Mouse (Mus musculus) thymus, postnatal 0 days (tissue): ENCODE results near the gene Ano6. TPM values are rescaled to one million over a fixed set of nuclear protein-coding genes. Genes with fewer than 3 reads are reported as not detected.
"Not testable (repeated sequence)": the region's sequence is repeated elsewhere in the genome, so short reads cannot be mapped to it uniquely, and the experiment has no call there.

Source experiments
- DNase-seq: peaks from one replicate; pipeline ENCODE4 v3.0.0-alpha.2; 2015; ENCODE audit warnings: low spot score
- polyA plus RNA-seq: library from polyadenylated mRNA; unstranded; fragments of >200 nt; fragmentation: Nextera tagmentation; extraction: Ambion mirVana; gene quantifications from 2 replicates; pipeline ENCODE4 v1.2.1, GENCODE M21; 2015

Gene Ano6
- polyA plus RNA-seq, 1 experiment from 2014 or later: 104 TPM

DNA sequence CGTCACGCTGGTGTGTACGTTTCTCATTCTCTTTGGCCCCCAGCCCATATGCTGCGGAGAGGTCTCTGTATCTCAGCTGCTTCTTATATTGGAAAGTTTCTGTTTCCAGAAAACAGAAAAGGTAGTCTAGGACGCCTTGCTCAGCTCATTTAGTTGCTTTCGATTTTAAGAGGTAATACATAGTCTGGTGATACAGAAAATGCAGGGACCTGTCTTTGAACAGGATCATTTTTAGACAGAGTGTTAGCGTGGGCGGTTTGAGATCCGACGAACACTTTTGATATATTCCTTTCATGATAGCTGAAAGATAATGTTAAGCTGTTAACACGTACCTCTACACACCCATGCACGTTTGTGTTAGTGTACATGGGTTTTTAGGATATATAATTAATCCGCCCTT lies 35.9 kb downstream of the Ano6 start:
- DNase-seq: no peak

DNA sequence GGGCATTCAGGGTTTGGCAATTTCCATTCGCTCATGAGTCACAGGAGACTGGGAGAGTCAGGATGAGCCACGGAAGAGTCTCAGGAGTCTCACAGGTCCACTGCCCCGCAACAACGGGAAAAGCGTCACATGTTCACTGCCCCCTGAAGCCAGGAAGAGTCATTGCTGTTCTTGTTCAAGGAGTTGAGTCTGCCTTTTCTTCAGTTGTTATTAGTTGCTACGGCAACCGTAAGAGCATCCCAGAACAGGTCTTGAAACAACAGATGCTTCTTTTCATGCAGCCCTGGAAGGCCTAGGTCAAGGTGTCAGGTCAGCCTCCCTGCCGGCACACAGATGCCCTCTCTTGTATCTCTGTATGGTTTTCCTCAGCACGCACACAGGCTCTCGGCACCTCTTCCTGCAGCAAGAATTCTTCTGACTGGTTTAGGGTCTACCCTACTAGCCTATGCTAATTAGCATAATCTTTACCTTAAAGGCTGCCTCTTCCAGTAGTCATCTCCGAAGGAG lies 36.9 kb downstream of the Ano6 start:
- no peak for DNase-seq

DNA sequence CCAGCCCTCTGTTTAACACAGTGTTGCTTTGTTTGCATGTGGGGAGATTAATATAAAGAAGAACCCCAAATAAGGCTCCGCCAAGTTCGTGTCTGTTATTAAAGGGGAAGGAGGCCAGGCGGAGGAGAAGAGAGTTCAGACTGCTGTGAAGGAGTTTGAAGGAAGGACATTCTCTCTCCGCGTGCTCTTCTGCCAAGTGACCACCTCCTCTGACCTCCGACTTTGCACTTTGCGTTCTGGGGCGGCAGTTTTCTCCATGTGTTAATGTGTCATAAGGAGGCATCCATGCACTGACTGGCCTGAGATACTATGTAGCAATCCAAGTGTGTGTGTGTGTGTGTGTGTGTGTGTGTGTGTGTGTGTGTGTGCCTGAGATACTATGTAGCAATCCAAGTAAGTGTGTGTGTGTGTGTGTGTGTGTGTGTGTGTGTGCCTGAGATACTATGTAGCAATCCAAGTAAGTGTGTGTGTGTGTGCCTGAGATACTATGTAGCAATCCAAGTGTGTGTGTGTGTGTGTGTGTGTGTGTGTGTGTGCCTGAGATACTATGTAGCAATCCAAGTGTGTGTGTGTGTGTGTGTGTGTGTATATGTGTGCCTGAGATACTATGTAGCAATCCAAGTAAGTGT lies 37.5 kb downstream of the Ano6 start:
- DNase-seq: not testable (repeated sequence)

DNA sequence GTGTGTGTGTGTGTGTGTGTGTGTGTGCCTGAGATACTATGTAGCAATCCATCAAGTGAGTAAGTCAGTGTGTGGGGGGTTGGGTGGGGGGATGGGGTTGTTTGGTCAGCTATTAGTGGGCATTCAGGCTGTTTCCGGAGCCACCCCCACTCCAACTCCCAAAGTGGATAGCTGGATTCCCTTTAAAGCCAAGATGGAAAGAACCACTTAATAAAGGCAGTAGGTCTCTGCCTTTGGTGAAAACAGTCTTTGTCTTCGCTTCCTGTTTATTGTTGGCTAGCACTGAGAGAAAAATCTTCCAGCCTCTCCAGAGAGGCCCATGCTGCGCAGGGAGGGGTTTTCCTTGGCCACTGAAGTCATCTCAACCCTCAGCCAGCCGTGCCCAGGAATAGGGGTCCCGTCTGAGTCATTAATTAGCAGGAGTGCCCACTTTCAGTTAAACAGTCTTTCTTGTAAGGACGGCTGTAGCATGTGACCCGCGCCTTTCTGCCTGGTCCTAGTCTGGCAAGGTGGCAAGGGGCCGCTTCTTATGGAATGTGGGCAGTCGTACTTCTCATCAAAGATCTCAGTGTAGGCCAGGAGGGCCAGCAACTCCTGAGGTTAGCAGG lies 38.1 kb downstream of the Ano6 start:
- DNase-seq: no peak

DNA sequence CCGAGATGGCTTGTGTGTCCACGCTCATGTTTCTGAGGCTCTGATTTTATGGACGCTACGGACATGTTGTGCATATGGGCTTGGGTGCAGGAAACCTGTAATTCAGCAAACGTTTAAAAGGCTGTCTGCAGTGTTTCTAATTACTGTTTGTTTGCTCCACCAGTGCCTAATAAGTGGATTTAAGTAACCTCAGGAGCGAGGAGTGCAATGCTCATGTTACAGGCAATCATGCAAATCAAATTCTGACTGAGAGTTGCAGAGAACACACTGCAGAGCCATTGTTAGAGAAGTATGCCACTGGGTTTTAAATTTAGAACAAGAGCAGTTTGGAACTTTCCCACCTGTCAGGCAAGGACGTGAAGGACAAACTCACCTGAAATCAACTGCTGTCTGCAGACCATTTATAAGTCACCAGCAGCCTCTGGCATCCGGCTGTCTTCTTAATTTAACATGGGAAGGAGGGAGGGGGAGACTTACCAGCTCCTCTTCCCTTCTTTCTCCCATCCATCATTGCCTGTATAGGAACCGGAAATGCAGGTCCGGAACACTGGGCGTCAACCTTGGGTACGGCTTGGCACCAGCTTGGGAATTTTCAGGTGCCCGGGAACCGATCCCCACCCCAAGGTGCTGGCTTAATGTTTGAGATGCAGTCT lies 39.0 kb downstream of the Ano6 start:
- DNase-seq: no peak

DNA sequence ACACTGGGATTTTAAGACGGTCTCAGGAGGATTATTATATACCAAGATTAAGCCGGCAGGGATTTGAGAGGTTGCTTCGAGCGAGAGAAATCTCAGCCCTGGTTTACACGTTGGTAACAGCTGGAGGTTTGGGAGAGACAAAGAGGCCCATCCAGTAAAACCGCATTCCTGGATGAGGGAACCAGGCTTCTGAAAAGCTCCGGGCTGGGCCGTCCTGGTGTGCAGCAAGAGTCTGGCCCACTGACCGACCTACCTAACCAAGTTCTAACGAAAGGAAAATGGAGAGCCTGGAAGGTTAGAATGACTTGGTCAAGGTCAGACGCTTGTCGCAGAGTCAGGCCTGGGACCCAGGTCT lies 39.5 kb downstream of the Ano6 start:
- no peak for DNase-seq

DNA sequence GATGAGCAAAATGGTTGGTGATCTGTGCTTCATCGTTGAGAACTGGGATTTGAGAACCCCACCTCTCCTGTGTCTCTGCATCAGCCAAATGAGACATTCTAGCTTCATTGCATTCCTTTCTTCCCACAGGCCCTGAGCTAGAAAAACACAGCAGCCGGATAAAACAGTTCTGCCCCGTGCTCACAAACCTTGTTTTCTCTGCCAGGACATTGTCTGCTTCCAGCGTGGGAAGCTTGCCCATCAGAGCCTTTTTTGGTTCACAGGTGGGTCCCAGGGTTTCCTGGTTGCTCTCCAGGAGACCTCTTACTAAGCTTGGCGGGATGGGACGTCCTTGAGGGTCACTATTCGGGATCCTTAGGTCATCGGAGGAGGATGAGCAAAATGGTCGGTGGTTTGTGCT lies 42.6 kb downstream of the Ano6 start:
- DNase-seq: no peak

DNA sequence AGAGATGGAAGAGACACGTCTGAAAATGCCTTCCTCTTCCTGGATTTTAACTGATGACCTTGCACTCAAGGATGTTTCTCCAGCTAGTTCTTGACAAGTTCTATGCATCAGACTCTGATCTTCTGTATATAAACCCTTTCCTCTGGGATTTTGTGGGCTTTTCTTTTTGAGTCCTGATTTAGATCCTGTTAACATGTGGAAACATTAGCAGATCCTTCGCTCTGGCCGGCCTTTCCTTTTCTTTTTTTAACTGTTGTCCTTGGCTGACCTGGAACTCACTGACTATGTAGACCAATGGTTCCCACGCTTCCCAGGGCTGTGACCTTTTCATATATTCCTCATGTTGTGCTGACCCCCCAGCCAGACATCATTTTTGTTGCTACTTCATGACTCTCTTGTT lies 45.4 kb downstream of the Ano6 start:
- DNase-seq: no peak

DNA sequence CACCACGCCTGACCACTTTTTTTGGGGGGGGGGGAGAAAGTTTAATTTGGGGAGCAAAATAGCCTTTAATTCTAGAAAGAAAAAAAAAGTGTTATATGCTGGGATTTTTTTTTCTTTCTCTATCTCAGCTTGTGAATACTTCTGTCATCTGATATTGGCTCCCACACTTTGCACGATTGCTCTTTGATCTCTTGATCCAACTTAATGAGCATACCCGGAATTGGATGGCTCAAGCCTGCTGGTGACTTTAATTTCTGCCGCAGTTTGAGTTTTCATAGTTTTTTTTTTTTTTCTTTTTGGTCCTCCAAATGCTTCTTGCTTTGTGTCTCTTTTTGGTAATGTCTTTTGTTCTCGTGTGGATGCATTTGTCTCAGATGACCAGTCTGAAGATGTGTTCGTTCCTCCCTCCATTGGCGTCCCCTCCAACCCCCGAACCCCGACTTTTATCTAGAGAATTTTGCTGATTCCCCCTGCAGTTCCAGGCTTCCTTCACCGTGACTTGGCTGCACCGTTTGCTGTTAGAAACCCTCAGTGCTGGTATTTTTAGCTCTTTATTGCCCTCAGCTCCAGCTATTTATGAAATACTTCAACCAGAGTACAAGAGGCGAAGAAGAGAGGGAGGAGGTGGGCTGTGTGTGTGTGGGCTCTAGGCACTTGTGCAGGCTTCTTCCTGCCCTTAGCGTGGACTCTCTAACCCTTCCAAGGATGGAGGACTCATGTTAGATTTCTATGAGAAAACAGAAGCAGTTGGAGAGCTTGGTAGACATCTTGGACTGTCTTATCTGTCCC lies 46.2 kb downstream of the Ano6 start:
- DNase-seq: no peak

DNA sequence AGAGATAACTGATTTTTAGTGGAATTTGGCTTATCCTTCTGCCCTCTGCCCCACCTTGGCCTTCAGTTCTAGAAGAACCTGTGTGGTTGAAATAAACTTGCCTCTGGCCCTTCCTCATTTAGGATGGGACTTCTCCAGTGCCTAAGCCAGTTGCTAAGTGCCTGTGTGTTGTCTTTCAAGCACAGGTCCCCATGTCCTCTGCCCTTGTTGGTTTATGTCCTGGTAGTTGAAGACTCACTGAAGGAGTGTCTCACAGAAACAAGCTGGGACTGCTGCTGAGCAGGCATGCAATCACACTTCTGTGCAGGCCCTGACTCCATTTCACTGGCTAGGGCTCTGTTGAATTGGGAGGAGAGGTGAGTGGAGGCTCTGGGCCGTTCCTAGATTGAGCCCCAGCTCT lies 46.9 kb downstream of the Ano6 start:
- DNase-seq: no peak

DNA sequence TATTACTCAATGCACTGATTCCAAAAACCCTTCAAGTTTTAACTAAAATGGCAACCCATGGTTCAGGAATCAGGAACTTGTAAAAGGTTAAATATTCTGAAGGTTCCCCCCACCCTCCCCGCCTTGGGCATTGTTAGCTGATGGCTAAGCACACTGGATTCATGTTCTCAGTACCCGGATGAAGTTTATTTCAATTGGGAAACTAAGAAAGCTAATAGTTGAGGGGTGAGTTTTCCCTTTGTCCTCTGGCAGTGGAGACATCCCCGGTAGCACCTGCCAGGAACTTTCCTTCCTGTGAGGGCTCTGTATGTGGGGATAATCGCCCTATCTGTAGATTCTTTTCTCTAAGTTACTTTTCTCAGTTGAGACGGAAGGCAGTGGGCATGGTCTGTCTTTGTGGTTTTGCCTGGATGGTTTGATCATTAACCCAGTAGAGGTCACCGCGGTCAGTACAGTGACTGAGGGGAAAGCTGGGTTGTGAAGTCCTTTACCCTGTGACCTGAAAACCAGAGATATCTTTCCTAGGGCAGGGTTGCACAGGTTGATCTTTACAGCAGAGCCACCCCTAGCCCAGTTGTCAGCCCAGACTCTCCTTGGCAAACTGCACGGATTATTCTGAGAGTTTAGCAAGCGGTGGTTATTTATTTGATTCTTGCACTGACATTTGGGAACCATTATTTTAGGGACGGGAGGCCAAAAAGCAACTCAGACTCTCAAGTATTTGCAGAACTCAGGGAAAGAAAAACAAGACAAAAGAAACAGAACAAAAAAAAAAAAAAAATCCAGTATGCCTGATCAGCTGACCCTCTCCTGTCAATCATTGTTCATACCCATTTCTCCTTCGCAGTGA lies 47.8 kb downstream of the Ano6 start:
- no peak for DNase-seq

DNA sequence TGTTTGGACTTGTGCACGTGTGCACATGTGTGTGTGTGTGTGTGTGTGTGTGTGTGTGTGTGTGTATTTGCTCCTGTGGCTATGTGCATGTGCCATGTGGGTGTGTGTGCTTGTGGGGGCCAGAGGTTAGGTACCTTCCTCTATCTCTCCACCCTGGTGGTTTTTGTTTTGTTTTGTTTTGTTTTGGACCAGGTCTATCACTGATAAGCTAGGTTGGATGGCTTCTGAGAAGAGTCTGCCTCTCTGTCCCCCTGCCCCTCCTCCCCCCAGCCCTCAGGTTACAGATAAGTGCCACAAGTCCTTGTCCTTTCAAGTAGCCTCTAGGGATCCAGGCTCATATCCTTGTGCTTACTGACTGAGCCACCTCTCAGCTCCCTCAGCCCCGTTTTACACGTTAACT lies 49.1 kb downstream of the Ano6 start:
- DNase-seq: no peak

DNA sequence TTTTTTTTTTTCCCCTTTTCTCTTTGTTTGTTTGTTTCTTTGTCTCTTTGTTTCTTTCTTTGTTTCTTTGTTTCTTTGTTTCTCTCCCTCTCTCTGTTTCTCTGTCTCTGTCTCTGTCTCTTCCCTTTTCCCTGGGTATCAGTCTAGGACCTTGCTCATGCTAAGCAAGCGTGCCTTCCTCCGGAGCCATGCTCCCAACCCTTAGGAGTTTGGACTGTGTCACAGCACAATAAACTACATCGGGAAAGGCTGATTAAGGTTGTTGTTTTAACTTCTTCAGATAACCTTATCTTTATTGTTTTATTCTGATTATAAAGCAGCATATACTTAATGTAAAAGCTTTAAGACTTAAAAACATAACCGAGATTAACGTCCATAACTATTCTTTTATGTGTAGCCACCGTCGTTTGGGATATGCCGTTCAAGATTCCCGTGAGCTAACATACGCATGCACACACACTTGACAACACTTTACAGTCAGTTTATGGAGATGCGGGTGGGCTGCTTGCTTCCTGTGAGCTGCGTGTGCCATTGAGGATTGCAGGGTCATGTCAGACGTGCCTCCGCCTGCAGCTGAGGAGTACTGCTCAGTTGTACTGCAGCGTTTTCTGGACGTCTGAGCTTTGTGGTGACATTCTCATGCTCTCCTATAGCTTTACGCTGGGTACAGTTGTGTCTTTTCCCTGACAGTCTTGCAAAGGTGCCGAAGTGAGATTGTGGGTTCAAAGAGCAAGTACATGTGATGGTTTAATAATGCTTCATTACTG lies 52.7 kb downstream of the Ano6 start:
- DNase-seq: no peak

DNA sequence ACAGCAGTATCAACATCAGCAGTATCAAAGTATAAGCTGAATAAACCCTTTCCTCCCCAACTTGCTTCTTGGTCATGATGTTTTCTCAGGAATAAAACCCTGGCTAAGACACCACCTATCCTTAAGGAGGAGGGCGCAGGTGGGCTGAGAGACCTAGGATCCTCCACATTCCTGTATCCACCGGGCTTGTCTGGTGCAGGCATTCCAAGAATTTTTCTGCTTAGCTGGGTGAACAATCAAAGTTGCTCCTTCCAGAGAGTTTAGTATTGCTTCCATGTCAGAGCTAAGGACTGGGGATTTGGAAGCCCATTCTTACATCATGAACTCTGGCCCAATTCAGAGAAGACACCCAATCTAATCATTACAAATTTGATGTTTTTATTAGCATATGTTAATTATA lies 53.8 kb downstream of the Ano6 start:
- DNase-seq: no peak

DNA sequence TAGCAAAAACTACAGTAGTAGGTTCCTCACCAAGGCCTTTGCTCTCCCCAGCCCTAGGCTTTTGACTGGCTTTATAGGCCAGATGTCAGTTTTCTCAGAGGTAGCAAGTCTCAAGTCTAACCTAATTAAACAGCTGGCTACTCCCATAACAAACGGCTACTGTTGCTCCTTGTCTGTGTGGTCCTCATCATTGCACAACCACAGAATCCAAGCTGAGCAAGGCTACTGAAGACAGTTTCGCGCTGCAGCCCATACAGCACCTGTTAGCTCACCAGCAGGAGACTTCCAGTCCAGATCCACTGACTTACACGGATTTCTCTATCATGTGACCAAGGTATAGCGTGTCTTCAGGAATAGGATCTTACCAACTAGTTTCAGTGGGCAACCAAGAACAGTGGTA lies 55.5 kb downstream of the Ano6 start:
- no peak for DNase-seq

DNA sequence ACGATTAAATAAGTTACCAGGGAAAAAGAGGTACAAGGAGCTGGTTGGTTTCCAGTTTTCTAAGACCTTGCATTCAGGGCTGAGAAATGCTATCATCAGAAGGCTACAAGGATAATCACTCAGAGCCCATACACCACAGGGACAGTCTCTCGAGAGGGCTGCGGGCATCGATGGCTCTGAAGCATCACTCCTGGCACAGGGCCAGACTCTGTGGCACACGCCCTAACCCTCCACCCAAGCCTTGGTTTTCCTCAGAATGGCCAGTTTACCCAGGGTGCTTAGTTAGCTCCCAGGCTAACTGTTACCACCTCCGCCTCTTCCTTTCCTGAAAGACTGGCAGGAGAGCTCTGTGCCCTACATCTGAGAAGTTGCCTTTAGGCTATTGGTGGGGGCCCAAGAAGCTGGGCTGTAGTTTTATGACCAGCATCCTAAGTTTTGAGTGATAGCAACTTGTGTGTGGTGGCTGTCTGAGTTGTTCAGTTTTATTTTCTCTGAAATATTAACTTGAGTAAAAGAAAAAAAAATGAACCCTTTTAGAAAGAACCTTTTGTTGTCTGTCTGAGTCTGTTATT lies 57.9 kb downstream of the Ano6 start:
- DNase-seq: no peak

DNA sequence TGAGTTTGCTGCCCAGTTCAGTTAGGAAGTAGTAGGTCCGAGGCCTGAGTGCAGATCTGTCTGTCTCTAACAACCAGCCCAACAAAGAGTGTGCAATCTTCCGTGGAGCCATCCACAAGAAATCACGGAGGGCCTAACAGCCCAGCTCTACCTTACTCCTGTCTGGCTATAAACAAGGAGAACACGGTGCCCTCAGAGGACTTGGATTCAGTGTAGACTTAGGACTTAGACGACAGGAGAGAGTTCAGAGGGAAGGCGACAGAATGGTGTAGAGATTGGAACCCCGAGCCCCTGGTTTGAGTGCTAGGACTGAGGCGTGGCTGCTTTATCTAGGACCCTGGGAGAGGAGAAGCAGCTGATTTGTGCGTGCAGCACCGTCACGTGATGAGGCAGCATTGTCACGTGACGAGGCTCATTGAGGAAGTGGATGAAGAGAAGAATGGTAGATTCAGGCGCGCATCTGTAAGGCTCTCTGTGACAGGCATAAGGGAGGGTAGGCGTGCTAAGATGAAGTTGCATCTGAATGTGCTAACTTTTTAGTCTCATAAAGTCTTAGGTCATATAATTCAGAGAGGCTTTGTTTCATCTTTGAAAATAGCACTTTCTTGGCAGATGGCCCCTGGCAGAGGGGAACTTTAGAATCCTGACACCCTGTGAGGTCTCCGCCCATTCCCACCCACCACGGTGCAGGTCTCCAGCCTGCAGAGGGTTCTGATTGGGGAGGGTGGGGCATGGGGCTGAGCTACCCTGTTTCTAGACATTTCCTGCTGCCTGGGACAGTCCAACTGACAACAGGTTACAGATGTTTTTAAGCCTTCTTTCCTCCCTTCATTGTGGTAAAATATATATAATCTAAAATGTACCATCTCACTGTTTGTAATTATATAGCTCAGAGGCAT lies 59.1 kb downstream of the Ano6 start:
- peak; percentile 40 for DNase-seq

DNA sequence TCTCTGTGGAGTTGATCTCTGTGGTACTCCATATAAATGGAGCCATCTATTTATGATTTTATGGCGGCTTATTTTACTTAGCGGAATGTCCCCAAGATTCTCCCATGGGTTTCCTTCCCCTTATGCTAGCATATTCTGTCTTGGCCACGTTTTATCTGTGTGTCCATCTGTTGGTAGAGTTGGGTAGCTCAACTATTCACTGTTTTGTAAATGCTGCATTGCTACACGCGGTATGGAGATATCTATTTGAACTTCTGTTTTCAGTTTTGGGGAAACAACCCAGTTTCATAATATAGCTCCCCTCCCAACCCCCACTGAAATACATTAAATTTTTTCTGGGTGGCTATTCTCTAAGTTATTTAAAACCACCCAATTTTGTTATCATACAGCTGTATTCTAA lies 59.9 kb downstream of the Ano6 start:
- DNase-seq: no peak
